Mouse (Mus musculus): ENCODE results near the gene Gm15737. TPM values are rescaled to one million over a fixed set of nuclear protein-coding genes. Genes with fewer than 3 reads are reported as not detected.

Gene Gm15737
- polyA plus RNA-seq, 1 experiment from 2014 or later, result 0.20 TPM

GRCm38 (mm10) chr6:92831106-92831505, 38.1 kb upstream of the Gm15737 start:
- Histone ChIP-seq H3K9me3 (ENCODE audit: low read depth, low read length) (no peaks in the 10 kb centered on the region), H3K4me3 (ENCODE audit: low read depth, low read length) (no peak overlapping the region), H3K4me2 (no peak overlapping the region), H3K4me1 (ENCODE audit: insufficient read depth) (peaks cover 7% of the 10 kb centered on the region; the same call in 1 of the 2 replicates), H3K27me3 (ENCODE audit: insufficient read depth, low read length) (no peaks in the 10 kb centered on the region), H3K36me3 (ENCODE audit: insufficient read depth) (peaks cover 7% of the 10 kb centered on the region; the same call in 1 of the 2 replicates), H3K27ac (ENCODE audit: low read depth) (no peak overlapping the region), H3K9ac (no peak overlapping the region)
- 84% methylated on average over 2 of the region's 2 CpGs for WGBS
- ATAC-seq (ENCODE audit: insufficient read depth) (no peak), DNase-seq (no peak)
- no peak for TF ChIP-seq CTCF (IDR thresholded peaks at IDR 0.05; ENCODE audit: low read depth)

GRCm38 (mm10) chr6:92842000-92842399, 27.2 kb upstream of the Gm15737 start:
- Histone ChIP-seq H3K9ac (no peak overlapping the region), H3K4me2 (no peak overlapping the region), H3K4me3 (ENCODE audit: low read depth, low read length) (no peak overlapping the region), H3K9me3 (ENCODE audit: low read depth, low read length) (no peaks in the 10 kb centered on the region), H3K36me3 (ENCODE audit: insufficient read depth) (0 out of 2 replicates have a peak, but pooled peaks cover 4% of the 10 kb centered on the region), H3K4me1 (ENCODE audit: insufficient read depth) (no peaks in the 10 kb centered on the region), H3K27ac (ENCODE audit: low read depth) (no peak overlapping the region), H3K27me3 (ENCODE audit: insufficient read depth, low read length) (no peaks in the 10 kb centered on the region)
- 15% methylated on average over 2 of the region's 2 CpGs for WGBS
- no peak for TF ChIP-seq CTCF (IDR thresholded peaks at IDR 0.05; ENCODE audit: low read depth)
- ATAC-seq (ENCODE audit: insufficient read depth), result no peak
- no peak for DNase-seq

- DNase-seq, result no peak
- peaks cover 8% of the 10 kb centered on the region for H3K36me3 ChIP-seq (ENCODE audit: insufficient read depth)
Measured at GRCm38 (mm10) chr6:92843474-92843873, 25.7 kb upstream of the Gm15737 start.

GRCm38 (mm10) chr6:92845898-92846297, 23.3 kb upstream of the Gm15737 start:
- Histone ChIP-seq H3K9ac (no peak overlapping the region), H3K4me3 (ENCODE audit: low read depth, low read length) (no peak overlapping the region), H3K4me1 (ENCODE audit: insufficient read depth) (no peaks in the 10 kb centered on the region), H3K27ac (ENCODE audit: low read depth) (no peak overlapping the region), H3K27me3 (ENCODE audit: insufficient read depth, low read length) (no peaks in the 10 kb centered on the region), H3K36me3 (ENCODE audit: insufficient read depth) (peaks cover 18% of the 10 kb centered on the region), H3K9me3 (ENCODE audit: low read depth, low read length) (no peaks in the 10 kb centered on the region), H3K4me2 (no peak overlapping the region)
- no peak for TF ChIP-seq CTCF (IDR thresholded peaks at IDR 0.05; ENCODE audit: low read depth)
- 64% methylated on average over 8 of the region's 8 CpGs for WGBS
- ATAC-seq (ENCODE audit: insufficient read depth) (no peak), DNase-seq (no peak)

More at GRCm38 (mm10) chr6:92843474-92843873, 25.7 kb upstream of the Gm15737 start:
- TF ChIP-seq CTCF (IDR thresholded peaks at IDR 0.05; ENCODE audit: low read depth), result no peak
- Histone ChIP-seq H3K4me1 (ENCODE audit: insufficient read depth) (no peaks in the 10 kb centered on the region), H3K9ac (no peak overlapping the region), H3K27me3 (ENCODE audit: insufficient read depth, low read length) (no peaks in the 10 kb centered on the region), H3K27ac (ENCODE audit: low read depth) (no peak overlapping the region), H3K9me3 (ENCODE audit: low read depth, low read length) (no peaks in the 10 kb centered on the region), H3K4me2 (no peak overlapping the region), H3K4me3 (ENCODE audit: low read depth, low read length) (no peak overlapping the region)
- 69% methylated on average over 2 of the region's 2 CpGs for WGBS
- no peak for ATAC-seq (ENCODE audit: insufficient read depth)

GRCm38 (mm10) chr6:92846614-92847013, 22.5 kb upstream of the Gm15737 start:
- no peaks in the 10 kb centered on the region for H3K4me1 ChIP-seq (ENCODE audit: insufficient read depth)

GRCm38 (mm10) chr6:92849208-92849607, 19.9 kb upstream of the Gm15737 start:
- H3K36me3 ChIP-seq (ENCODE audit: insufficient read depth), result peaks cover 25% of the 10 kb centered on the region
- no peaks in the 10 kb centered on the region for H3K9me3 ChIP-seq (ENCODE audit: low read depth, low read length)
- no peak overlapping the region for H3K4me2 ChIP-seq
- no peaks in the 10 kb centered on the region for H3K27me3 ChIP-seq (ENCODE audit: insufficient read depth, low read length)
- TF ChIP-seq CTCF (IDR thresholded peaks at IDR 0.05; ENCODE audit: low read depth), result no peak
- 90% methylated on average over 9 of the region's 9 CpGs for WGBS
- no peak for DNase-seq
- no peak overlapping the region for H3K9ac ChIP-seq
- H3K4me3 ChIP-seq (ENCODE audit: low read depth, low read length), result no peak overlapping the region
- no peak for ATAC-seq (ENCODE audit: insufficient read depth)
- no peak overlapping the region for H3K27ac ChIP-seq (ENCODE audit: low read depth)
- H3K4me1 ChIP-seq (ENCODE audit: insufficient read depth), result no peaks in the 10 kb centered on the region

More at GRCm38 (mm10) chr6:92846614-92847013, 22.5 kb upstream of the Gm15737 start:
- Histone ChIP-seq H3K4me2 (no peak overlapping the region), H3K9ac (no peak overlapping the region), H3K36me3 (ENCODE audit: insufficient read depth) (peaks cover 18% of the 10 kb centered on the region), H3K27ac (ENCODE audit: low read depth) (no peak overlapping the region), H3K27me3 (ENCODE audit: insufficient read depth, low read length) (no peaks in the 10 kb centered on the region), H3K4me3 (ENCODE audit: low read depth, low read length) (no peak overlapping the region), H3K9me3 (ENCODE audit: low read depth, low read length) (no peaks in the 10 kb centered on the region)
- WGBS, result 61% methylated on average over 4 of the region's 4 CpGs
- TF ChIP-seq CTCF (IDR thresholded peaks at IDR 0.05; ENCODE audit: low read depth), result no peak
- DNase-seq, result no peak
- no peak for ATAC-seq (ENCODE audit: insufficient read depth)

- ATAC-seq (ENCODE audit: insufficient read depth), result peak; percentile 72
- Histone ChIP-seq H3K4me1 (ENCODE audit: insufficient read depth) (no peaks in the 10 kb centered on the region), H3K4me3 (ENCODE audit: low read depth, low read length) (no peak overlapping the region), H3K9me3 (ENCODE audit: low read depth, low read length) (no peaks in the 10 kb centered on the region), H3K9ac (no peak overlapping the region), H3K27ac (ENCODE audit: low read depth) (peak overlapping the region; percentile 40; the same call in 1 of the 2 replicates), H3K27me3 (ENCODE audit: insufficient read depth, low read length) (no peaks in the 10 kb centered on the region), H3K36me3 (ENCODE audit: insufficient read depth) (peaks cover 25% of the 10 kb centered on the region), H3K4me2 (no peak overlapping the region)
- peak; percentile 85 for DNase-seq
- 37% methylated on average over 5 of the region's 5 CpGs for WGBS
- TF ChIP-seq CTCF (IDR thresholded peaks at IDR 0.05; ENCODE audit: low read depth), result no peak
Measured at GRCm38 (mm10) chr6:92850250-92850649, 18.9 kb upstream of the Gm15737 start.

Measured in lung, embryonic 14.5 days (tissue).